Mouse (Mus musculus): ENCODE measurements around the gene Sh3rf1.

DNA sequence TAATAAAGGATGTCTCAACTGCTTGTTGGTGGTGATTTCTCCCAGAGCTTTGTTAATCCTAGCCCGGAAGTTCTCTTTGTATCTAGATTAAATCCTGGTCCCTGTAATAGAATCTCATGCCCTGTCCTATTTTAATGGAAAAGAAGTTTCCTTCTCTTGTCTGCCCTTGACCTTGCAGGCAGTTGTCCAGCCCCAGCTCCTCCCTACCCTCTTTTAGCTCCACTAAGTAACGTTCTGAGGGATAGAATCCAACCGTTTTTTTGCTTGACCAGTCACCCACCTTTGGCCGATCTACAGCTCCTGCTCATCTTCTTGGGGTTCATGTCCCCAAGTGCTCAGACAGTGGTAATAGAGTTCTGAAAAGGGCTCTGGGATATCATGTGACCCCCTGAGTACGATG, 19.8 kb downstream of the Sh3rf1 start:
- TF ChIP-seq CTCF (IDR thresholded peaks at IDR 0.05; ENCODE audit: extremely low read depth, insufficient read depth, low read length) (no peak), POLR2A (IDR thresholded peaks at IDR 0.05; ENCODE audit: extremely low read depth, insufficient read depth, low read length) (no peak)

Measured in cortical plate, adult 2 months (tissue).